Mouse (Mus musculus): ENCODE measurements around the gene Kif2c.

Kif2c gene

GRCm38 (mm10) chr4:117181863-117182758 is at the start of gene Kif2c:
TSS of gene Kif2c (minus strand) at chr4:117182639.
- DNase-seq: peak; percentile 87 to 93

DNA sequence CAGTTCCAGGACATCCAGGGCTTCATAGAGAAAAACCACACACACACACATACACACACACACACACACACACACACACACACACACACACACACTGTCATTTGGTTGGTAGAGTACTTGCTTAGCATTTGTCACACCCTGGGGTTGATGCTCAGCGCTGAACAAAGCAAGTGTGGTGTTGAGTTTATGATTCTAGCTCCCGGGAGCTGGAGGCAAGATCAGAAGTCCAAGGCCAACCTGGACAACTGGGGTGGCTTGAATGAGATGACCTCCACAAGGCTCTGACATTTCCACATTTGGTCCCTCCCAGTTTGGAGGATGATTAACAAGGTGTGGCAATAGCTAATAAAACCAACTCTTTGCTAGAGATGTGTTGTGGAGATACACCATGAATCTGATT is 48.8 kb upstream of the Kif2c start:
- DNase-seq: no peak

DNA sequence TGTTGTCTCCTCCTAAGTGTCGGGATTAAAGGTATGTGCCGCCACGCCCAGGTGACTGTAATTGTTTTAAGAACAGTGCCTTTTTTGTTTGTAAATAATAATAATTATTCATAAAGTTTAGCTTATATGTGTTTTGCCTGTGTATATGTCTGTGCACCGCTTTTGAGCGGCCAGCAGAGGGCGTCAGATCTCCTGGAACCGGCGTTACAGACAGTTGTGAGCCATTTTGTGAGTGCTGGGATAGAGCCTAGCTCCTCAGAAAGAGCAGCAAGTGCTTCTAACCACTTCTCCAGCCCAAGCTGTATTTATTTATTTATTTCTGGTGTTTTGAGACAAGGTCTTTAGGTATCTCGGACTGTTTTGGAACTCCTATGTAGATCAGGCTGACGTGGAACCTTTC is 47.9 kb upstream of the Kif2c start:
- DNase-seq: no peak

- DNase-seq: no peak
Observed at GRCm38 (mm10) chr4:117229590-117229989, 47.2 kb upstream of the Kif2c start.

- DNase-seq: no peak
Observed at GRCm38 (mm10) chr4:117225250-117225649, 42.8 kb upstream of the Kif2c start.

GRCm38 (mm10) chr4:117224122-117224521 is 41.7 kb upstream of the Kif2c start:
- DNase-seq: no peak

DNA sequence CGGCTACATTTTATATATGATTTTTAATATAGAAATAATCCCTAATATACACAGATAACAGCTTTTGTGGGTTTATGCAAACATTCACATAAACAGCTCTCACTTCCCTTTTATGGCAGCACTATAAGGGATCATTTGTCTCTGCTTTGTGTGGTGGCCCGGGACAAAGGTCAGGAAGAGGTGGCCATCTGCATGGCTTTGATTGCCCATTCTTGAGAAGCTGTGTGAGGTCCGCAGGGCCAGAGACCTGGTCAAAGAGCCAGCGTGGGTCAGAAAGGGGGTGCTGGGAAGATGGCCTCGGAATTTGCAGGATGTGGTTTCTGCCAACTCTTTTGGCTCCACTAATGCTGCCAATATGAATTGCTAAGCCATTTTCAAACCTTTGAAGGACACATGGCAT is 40.6 kb upstream of the Kif2c start:
- no peak for DNase-seq

DNA sequence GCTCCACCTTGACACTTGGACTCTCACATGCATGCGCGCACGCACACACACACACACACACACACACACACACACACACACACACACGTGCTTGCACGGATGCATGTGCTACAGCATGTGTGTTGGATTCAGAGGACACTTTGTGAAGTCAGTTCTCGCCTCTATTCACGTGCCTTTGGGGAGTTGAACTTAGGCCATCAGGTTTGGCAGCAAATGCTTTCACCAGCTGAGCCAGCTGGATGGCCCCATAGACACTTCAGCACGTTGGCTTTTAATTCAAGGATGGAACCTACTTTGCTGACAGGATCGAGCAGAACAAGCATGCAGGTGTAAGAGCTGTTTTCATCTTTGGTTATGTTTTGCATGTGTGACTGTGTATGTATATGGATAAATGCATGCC is 39.4 kb upstream of the Kif2c start:
- DNase-seq: no peak

- DNase-seq: no peak
Observed at GRCm38 (mm10) chr4:117220741-117221515, 38.5 kb upstream of the Kif2c start.

DNA sequence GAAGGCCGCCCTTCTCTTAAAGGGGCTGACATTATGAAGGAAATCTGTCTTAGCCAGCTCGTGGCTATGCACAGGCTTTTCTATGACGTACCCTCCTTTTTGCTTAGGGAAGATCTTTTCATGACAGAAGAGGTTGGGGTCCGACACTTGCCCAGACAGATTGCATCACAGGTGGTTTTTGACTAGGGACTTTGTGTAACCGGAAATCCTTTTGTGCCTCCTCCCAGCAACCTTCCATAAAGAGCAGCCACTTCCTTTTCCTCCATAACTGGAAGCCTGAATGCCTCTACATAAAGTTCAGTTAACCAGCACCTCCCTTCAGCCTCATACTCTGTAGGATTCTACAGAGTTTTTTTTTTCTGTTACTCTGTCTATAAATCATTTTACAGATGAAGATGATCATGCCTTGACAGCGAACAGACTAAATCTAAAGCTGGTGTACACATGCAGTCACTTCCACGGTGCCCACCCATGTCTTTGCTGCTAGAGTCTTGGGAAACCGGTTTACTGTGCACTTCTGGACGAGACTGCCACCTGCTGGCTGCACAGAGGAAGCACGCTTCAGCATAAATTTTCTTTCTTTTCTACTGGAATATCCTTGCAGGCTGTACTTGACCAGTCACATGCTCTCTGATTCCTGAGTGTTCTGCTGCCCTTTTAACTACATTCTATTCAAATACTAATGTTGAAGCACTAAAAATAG is 36.2 kb upstream of the Kif2c start:
- peak; percentile 29 to 49 for DNase-seq

DNA sequence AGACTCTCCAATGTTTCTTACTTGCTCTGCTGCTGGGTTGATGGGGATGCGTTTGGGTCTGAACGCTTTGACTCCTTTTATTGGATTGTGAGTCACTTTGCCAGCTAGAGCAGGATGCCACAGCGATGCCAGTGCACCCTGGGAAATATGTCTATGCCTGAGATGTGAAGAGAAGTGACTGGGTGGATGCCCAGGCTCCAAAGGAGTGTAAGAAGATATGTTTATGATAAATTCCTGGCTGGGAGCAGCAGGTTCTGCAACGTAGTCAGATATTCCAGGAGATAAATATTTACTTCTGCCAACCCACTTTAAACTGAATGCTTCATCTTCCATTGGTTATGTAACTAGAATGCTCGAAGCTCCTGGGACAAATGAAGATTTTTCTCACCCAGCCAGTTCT is 34.6 kb upstream of the Kif2c start:
- DNase-seq: no peak

DNA sequence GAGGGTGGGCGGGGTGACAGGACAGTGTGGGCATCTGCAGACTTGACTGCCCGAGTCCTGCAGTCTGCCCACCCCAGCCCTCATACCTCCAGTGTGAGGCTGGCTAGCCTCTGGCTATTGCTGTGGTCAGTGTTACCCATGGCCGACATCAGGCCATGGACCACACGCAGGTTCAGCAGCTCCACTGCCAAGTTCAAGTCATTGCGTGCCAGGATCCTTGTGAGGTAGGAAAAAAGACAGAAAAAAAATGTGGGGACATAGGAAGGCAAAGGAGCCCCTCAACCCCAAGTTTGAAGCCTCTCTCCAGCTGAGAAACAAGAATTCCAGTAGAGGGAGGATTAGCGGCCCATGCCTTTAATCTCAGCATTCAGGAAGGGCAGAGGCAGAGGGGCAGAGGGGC is 31.8 kb upstream of the Kif2c start:
- no peak for DNase-seq

DNA sequence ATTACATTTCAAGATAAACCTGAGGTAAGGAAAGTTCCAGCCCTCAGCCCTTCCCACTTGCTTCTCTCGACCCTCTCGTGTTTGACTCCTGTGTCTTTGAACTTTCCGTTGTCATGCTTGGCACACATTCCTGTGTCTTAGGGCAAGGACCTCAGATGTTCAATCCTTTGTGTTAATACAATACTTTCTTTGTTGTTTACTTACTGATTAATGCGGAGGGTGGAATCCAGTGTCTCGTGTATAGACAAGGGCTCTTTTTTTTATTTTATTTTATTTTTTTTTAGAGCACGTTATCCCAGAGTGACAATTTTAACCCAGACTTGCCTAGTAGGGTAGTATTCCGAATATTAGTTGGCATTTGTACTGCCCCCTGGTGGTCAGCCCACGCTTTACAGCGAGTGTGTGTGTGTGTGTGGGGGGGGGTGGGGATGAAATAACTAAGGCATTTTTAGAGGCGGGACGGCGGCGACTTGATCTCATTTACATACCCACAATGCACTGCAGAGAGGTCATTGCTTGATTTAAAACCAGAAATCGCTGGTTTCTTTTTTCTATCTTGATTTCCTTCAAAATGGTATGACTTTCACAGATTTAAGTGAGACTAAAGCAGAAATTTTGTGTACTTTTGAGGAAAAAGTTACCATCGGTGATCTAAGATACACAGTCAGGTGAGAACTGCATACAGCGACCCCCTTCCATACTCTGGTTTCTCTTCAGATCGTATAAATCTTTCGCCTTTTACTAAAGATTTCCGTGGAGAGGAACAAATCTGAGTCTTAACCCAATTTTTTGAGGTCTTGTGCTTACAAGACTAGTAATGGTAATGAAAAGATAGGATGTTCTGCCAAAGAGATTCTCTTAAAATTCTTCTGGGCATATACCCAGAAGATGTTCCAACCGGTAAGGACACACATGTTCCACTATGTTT is 28.0 kb upstream of the Kif2c start:
- peak; percentile 58 to 66 for DNase-seq

GRCm38 (mm10) chr4:117209592-117209991 is 27.2 kb upstream of the Kif2c start:
- DNase-seq: no peak

DNA sequence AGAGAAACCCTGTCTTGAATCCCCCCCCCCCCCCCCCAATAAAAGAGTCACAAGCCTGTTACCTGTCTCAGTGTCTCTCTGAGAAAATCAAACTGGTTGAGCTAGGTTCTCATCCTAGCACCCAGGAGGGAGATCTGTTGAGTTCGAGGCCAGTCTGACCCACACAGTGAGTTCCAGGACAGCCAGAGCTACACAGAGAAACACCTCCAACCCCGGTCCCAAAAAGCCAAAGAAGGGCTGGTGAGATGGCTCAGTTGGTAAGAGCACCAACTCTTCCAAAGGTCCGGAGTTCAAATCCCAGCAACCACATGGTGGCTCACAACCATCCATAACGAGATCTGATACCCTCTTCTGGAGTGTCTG is 20.5 kb upstream of the Kif2c start:
- DNase-seq: no peak

- peak; percentile 31 to 48 for DNase-seq
Observed at GRCm38 (mm10) chr4:117202046-117202991, 19.9 kb upstream of the Kif2c start.

GRCm38 (mm10) chr4:117191804-117192203 is 9.4 kb upstream of the Kif2c start:
- no peak for DNase-seq

DNA sequence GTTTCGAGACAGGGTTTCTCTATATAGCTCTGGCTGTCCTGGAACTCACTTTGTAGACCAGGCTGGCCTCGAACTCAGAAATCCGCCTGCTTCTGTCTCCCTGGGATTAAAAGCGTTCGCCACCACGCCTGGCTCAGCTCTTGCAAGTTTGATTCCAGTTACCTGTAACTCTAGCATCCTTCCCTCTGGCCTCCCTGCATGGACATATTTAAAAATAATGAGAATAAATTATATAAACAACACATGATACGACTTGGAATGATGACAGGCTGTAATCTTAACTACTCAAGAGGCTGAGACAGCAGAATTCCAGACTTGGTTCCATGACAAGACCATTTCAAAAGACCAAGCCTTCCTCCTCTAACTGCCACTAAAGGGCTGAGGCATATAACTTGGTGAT is 8.2 kb upstream of the Kif2c start:
- no peak for DNase-seq

DNA sequence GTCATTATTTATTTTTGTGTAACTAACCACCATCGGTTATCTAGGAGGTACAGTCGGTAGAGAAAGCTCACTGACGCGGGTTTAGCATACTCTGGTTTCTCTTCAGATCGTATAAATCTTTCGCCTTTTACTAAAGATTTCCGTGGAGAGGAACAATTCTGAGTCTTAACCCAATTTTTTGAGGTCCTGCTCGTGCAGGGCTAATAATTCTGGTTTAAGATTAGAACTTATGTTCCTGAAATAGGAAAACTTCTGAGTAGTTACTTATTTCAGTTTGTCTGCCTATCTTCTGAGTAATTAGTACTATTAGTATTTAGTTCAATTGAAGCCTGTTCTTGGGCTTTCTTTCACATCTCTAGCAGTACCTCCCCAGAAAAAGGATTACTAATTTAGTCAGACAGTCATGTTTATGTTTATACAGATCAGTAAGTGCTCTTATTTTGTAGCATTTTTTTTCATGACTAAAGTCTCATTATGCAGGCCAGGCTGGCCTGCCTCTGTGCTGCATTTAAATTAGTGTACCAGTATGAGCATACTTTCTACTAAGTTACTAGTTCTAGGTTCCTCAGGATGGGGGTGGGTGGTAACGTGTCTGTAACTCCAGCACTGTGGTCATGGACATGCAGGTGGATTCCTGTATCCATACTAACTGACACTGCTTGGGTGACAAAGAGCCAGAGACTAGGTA is 7.6 kb upstream of the Kif2c start:
- DNase-seq: peak in 1 of 2 experiments; percentile 31

- peak; percentile 80 to 86 for DNase-seq
Observed at GRCm38 (mm10) chr4:117189382-117189855, 7.0 kb upstream of the Kif2c start.

Data from cerebellum, adult 18-20 months (tissue).